Mouse (Mus musculus): ENCODE data around the gene Prim1.
"Not testable (repeated sequence)": the region's sequence is repeated elsewhere in the genome, so short reads cannot be mapped to it uniquely, and the experiment has no call there.

Prim1 gene

DNA sequence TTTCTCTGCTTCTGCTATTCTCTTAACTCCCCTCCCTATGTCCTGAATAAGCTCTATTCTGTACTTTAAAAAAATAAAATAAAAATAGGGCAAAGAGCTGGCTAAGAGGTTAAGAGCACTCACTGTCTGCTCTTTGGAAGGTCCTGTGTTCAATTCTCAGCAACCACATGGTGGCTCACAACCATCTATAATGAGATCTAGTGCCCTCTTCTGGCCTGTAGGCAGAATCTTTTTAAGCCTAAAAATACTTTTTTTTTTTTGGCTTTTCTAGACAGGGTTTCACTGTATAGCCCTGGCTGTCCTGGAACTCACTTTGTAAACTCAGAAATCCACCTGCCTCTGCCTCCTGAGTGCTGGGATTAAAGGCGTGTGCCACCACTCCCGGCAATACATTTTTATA is 55.5 kb downstream of the Prim1 start:
- in situ Hi-C loops (cut with MseI, MboI), result not testable (repeated sequence)

DNA sequence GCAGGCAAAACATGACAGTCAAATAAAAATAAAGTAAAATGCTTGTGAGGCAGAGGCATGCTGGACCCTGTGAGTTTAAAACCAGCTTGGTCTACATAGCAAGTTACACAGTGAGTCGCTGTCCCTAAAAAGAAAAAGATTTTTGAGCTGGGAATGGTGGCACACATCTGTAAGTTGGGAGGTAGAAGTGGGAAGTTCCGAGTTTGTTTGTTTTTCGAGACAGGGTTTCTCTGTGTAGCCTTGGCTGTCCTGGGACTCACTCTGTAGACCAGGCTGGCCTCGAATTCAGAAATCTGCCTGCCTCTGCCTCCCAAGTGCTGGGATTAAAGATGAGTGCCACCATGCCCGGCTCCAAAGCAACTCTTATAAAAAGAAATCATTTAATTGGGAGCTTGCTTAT is 63.3 kb downstream of the Prim1 start:
- in situ Hi-C loops (cut with MseI, MboI), result not testable (repeated sequence)

All from mouse trophoblast stem cell (cell line).